Mouse (Mus musculus) forebrain, embryonic 16.5 days (tissue): ENCODE measurements around the gene Pcyt2. TPM values are rescaled to one million over a fixed set of nuclear protein-coding genes. Genes with fewer than 3 reads are reported as not detected.

Source experiments
- ATAC-seq: fragments of 200-750 bp; cut with Nextera tagmentation; 2 replicates; pipeline ENCODE4 v1.8.0; 2017; ENCODE audit warnings: mild to moderate bottlenecking, moderate library complexity
- H3K27ac ChIP-seq: fragments of 300-500 bp; sonication (generic); 2 replicates; pipeline ENCODE4 v1.5.1; 2014; ENCODE audit warnings: low read length, control low read depth
- H3K27me3 ChIP-seq: fragments of 300-500 bp; sonication (generic); replicated peaks from 2 replicates; pipeline ENCODE4 v1.6.1; 2014; ENCODE audit warnings: low read length; ENCODE audit not compliant: control insufficient read depth, insufficient read depth
- H3K36me3 ChIP-seq: fragments of 300-500 bp; sonication (generic); 2 replicates; pipeline ENCODE4 v1.6.1; 2014; ENCODE audit not compliant: control insufficient read depth, insufficient read depth
- H3K4me1 ChIP-seq: fragments of 300-500 bp; sonication (generic); replicated peaks from 2 replicates; pipeline ENCODE4 v1.6.1; 2014; ENCODE audit warnings: low read length; ENCODE audit not compliant: control insufficient read depth, insufficient read depth
- H3K4me2 ChIP-seq: fragments of 300-500 bp; sonication (generic); 2 replicates; pipeline ENCODE4 v1.6.1; 2014; ENCODE audit warnings: mild to moderate bottlenecking, low read length, control low read depth
- H3K4me3 ChIP-seq: fragments of 300-500 bp; sonication (generic); replicated peaks from 2 replicates; pipeline ENCODE4 v1.5.1; 2014; ENCODE audit warnings: mild to moderate bottlenecking, low read length, control low read depth
- H3K9ac ChIP-seq: fragments of 300-500 bp; sonication (generic); replicated peaks from 2 replicates; pipeline ENCODE4 v1.6.1; 2014; ENCODE audit warnings: low read depth, low read length, control low read depth
- H3K9me3 ChIP-seq: fragments of 300-500 bp; sonication (generic); 2 replicates; pipeline ENCODE4 v1.6.1; 2016; ENCODE audit warnings: low read length; ENCODE audit not compliant: control insufficient read depth
- WGBS: fragments of 180-500 bp; shearing (Covaris S2); extraction: QIAGEN DNeasy Blood & Tissue Kit; methylation state at CpG from one replicate; pipeline ENCODE4 v1.1.7; 2014; 5-methylcytosine and 5-hydroxymethylcytosine counted together
- polyA plus RNA-seq: library from polyadenylated mRNA; unstranded; fragments of >200 nt; fragmentation: Nextera tagmentation; extraction: Ambion mirVana; gene quantifications from 2 replicates; pipeline ENCODE4 v1.2.1, GENCODE M21; 2015

Pcyt2 gene
- 175 and 234 TPM in 2 replicates for polyA plus RNA-seq

DNA sequence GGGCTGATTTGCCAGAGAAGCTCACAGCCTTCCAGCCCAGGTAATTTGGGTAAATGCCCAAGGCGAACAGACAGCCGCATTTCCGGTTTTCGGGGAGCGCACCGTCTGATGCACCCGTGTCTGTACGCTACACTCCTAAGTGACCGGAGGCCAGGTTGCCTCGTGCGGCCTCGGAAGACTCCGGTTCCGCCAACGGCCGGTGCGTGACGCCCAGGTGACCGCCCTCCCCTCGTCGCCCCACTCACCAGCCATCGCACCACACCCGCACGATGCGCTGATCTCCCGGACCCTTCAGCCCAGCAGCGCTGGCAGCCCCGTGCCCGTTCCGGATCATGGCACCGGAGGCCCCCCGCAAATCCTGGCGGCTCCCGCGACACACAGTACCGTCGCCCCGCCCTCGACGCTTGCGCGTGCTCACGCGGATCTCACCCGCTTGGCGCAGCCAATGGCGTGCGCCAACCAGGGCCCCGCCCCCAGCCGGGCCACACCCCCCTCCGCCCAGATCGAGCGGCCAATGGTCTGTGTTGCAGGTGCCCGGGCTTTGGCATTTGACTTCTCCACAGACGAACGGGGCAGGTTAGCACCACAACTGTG, at the start of gene Pcyt2:
TSS of gene Pcyt2 (minus strand) at position 418 of the 594 bp plus-strand sequence.
- H3K4me2 ChIP-seq, result peak within 1 kb of the TSS; percentile 62
- peaks cover 17% of the 10 kb centered on the region for H3K4me1 ChIP-seq
- peak; percentile 96 for ATAC-seq
- H3K9ac ChIP-seq, result peak within 1 kb of the TSS; percentile 78
- no peaks in the 10 kb centered on the region for H3K9me3 ChIP-seq
- peak within 1 kb of the TSS; percentile 67 for H3K4me3 ChIP-seq
- no peaks in the 10 kb centered on the region for H3K27me3 ChIP-seq
- peaks cover 22% of the 10 kb centered on the region for H3K36me3 ChIP-seq
- peak within 1 kb of the TSS; percentile 67 for H3K27ac ChIP-seq
- WGBS, result under 1% methylated on average over 56 of the region's 56 CpGs

DNA sequence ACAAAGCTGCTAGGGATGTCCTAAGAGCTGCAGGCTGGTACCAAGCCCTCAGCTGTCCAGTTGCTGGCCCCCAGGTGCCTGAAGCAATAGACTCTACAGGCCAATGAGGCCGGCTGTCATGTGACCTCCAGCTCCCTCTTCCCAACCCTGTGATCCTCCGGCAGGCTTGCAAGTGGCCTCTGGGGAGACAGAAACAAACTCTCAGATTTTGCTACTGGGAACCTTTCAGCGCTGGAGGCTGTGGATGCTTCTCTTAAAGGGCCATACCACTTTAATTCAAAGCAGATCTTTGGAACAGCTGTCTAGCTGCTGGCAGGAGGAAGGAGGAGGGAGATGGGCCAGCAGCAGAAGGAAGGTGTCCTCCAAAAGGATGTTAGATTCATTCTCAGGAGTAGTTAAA, 48.9 kb upstream of the Pcyt2 start:
- Histone ChIP-seq H3K9ac (no peak overlapping the region), H3K27me3 (peaks cover 18% of the 10 kb centered on the region), H3K9me3 (no peaks in the 10 kb centered on the region), H3K4me3 (no peak overlapping the region), H3K4me2 (no peak overlapping the region), H3K36me3 (no peaks in the 10 kb centered on the region), H3K4me1 (no peaks in the 10 kb centered on the region), H3K27ac (no peak overlapping the region)
- no peak for ATAC-seq
- WGBS, result 18% methylated on average over 3 of the region's 3 CpGs

DNA sequence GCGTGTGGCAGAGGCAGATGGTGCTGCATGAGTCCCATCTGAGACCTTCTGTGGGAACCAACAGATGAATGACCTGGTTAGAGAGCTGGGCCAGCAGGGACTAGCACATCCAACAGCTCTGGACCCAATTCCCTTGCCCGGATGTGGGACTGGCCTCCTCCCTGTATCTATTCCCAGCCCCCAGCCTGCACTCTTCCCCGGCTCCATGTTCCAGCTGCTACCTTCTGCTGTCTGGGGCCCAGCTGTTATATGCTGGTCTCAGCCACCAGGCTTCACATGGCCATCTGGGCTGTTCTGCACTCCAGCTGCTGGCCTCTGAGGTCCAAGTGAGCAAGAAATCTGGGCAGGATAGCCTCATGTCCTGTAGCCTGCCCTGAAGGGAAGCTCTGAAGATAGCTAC, 47.7 kb upstream of the Pcyt2 start:
- WGBS, result 87% methylated on average over 3 of the region's 3 CpGs
- no peaks in the 10 kb centered on the region for H3K9me3 ChIP-seq
- H3K4me3 ChIP-seq, result no peak overlapping the region
- ATAC-seq, result no peak
- H3K27ac ChIP-seq, result no peak overlapping the region
- peaks cover 8% of the 10 kb centered on the region for H3K4me1 ChIP-seq
- H3K9ac ChIP-seq, result no peak overlapping the region
- no peaks in the 10 kb centered on the region for H3K36me3 ChIP-seq
- H3K4me2 ChIP-seq, result no peak overlapping the region
- peaks cover 29% of the 10 kb centered on the region for H3K27me3 ChIP-seq

DNA sequence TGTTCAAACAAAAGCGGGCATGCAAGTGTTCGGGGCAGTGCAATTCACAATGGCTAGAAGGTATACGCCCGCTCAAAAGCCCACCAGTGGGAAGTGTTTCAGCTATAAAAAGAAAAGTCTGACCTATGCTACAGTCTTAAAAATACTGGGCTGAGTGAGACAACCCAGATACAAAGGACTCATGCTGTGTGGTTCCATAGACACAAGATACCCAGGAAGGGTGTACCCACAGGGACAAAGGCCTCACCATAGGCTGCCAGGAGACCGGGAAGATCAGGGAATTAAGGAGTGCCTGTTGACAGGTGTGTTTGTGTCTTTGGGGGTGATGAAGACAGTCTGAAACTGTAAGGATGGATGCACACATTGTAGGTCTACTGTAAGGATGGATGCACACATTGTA, 46.0 kb upstream of the Pcyt2 start:
- Histone ChIP-seq H3K9me3 (no peaks in the 10 kb centered on the region), H3K4me2 (no peak overlapping the region), H3K4me1 (peaks cover 17% of the 10 kb centered on the region), H3K27me3 (peaks cover 46% of the 10 kb centered on the region), H3K9ac (no peak overlapping the region), H3K27ac (no peak overlapping the region), H3K36me3 (no peaks in the 10 kb centered on the region), H3K4me3 (no peak overlapping the region)
- ATAC-seq, result no peak
- whole genome bisulfite sequencing, result 61% methylated on average over 5 of the region's 5 CpGs

DNA sequence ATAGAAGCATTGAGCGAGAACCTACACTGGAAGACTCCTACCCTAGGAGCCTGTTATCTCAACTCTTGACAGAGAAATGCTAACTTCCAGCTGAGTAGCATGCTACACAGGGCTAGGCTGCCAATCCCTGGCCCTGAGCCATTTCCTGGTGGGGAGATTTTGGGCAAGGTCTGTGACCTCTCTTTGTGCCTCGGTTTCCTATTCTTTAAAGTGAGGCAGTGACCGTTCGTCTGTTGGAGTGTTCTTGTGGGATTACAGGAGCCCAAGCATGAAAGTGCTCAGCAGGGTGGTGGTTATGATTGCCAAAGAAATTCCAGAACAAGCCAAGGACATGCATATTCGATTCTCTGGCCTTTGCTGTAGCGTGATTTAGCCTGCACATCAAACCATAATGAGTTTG, 45.0 kb upstream of the Pcyt2 start:
- Histone ChIP-seq H3K9me3 (no peaks in the 10 kb centered on the region), H3K27ac (no peak overlapping the region), H3K27me3 (peaks cover 56% of the 10 kb centered on the region), H3K4me3 (no peak overlapping the region), H3K4me2 (no peak overlapping the region), H3K4me1 (peaks cover 17% of the 10 kb centered on the region), H3K9ac (no peak overlapping the region), H3K36me3 (no peaks in the 10 kb centered on the region)
- 36% methylated on average over 6 of the region's 6 CpGs for WGBS
- ATAC-seq, result no peak

DNA sequence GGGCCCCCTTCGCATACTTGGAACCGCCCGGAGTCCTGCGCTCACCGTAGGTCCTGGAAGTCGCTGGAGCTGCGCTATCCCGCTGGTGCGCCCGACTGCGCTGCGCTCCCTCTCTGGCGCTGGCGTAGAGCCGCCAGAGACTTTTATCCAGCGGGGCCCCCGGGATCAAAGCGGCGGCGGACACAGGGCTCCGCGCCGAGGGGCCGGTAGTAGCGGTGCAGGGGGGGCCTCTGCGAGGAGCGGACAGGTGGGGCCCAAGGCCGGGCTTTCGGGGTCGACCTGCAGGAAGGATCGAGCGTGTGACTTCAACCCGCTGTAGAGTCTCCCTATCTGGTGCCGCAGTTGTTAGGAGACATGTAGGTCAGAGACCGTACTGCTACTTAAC, 43.3 kb upstream of the Pcyt2 start, which contains the start of gene Notum:
TSS of gene Notum (minus strand) at position 100 of the 385 bp plus-strand sequence.
- peak within 1 kb of the TSS; percentile 43 for H3K4me3 ChIP-seq
- WGBS, result under 1% methylated on average over 35 of the region's 35 CpGs
- H3K27me3 ChIP-seq, result peaks cover 64% of the 10 kb centered on the region
- H3K4me2 ChIP-seq, result peak within 1 kb of the TSS; percentile 65
- 0 out of 2 replicates have a peak within 1 kb of the TSS, but pooled peaks have one; percentile 32 for H3K9ac ChIP-seq
- H3K27ac ChIP-seq, result no peak within 1 kb of the TSS
- ATAC-seq, result no peak
- peaks cover 17% of the 10 kb centered on the region for H3K4me1 ChIP-seq
- H3K36me3 ChIP-seq, result no peaks in the 10 kb centered on the region
- no peaks in the 10 kb centered on the region for H3K9me3 ChIP-seq

DNA sequence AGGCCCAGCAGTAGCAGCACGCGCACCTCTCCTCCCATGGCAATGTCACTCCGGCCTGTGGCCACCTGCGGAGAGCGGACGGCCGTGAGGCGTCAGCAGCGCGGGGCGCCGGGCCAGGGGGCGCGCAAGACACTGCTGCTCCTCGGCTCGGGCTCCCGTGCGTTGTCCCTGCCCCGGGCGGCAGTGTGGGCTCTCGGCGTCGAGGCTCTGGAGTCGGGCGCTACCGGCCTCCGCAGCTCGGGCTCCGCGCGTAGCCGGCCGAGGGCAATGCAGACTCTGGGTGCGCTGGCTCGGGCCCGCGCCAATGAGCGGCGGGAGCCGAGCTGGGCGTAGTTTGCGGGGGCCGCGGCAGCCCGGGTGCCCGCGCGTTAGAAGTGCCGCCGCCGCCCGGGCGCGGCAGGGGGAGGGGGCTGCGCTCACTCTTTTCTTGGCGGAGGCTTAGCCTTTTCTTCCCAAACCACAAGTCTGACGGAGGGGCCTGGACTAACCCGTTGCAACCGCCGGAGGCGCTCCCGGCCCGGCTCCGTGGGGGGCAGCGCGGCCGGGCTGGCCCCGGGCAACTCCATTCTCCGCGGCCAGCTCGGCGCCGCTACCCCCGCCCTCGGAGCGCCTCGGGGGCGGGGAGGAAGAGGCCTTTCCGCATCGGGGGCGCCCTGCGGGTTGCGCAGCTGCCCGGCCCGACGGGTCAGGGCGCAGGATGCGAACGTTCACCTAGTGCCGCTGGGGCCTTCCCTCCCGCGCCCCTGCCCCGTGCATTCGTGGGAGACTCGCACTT, 42.8 kb upstream of the Pcyt2 start:
- under 1% methylated on average over 89 of the region's 95 CpGs for WGBS
- H3K4me2 ChIP-seq, result peak overlapping the region; percentile 65
- H3K4me3 ChIP-seq, result peak overlapping the region; percentile 43
- peaks cover 64% of the 10 kb centered on the region for H3K27me3 ChIP-seq
- 0 out of 2 replicates have a peak overlapping the region, but pooled peaks have one; percentile 32 for H3K9ac ChIP-seq
- ATAC-seq, result peak; percentile 59
- H3K9me3 ChIP-seq, result no peaks in the 10 kb centered on the region
- peaks cover 17% of the 10 kb centered on the region for H3K4me1 ChIP-seq
- H3K27ac ChIP-seq, result no peak overlapping the region
- no peaks in the 10 kb centered on the region for H3K36me3 ChIP-seq

DNA sequence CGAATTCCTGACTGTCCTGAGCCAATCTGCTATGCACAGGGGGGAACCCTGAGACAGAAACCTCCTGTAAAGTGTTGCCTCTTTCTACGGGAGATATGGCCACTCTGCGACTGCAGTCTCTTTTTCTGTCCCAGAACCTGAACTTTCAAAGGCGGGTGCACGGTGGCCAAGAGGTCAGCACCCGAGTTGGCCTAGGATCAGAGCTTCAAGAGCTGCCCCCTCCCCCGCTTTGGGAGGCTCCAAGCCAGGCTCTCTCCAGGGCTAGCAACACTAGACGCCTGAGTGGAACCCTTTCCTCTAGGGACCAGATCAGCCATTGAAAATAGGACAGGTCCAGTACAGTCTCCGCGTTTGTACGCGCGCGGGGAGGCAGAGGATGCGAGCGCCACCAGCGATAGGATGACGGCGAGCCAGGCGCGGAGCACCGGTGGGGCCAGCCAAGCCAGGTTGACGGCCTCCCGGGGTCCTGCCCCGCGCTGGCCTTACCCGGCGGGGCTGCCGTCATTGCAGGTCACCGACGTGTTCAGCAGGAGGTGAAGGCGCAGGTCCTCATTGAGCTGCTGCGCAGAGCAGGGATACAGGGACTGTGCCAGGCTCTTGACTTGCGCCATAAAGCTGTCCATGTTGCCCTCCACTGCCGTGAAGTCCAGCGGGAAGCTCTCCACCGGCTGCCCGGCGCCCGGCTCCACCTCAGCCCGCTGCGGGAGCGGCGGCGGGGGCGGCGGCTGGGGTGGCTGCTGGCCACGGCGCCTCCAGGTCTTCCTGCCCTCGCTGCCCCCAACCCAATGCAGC, 42.0 kb upstream of the Pcyt2 start:
- Histone ChIP-seq H3K27me3 (peaks cover 64% of the 10 kb centered on the region), H3K4me1 (peaks cover 17% of the 10 kb centered on the region), H3K36me3 (no peaks in the 10 kb centered on the region), H3K27ac (no peak overlapping the region), H3K9ac (0 out of 2 replicates have a peak overlapping the region, but pooled peaks have one; percentile 32), H3K9me3 (no peaks in the 10 kb centered on the region), H3K4me2 (peak overlapping the region; percentile 65), H3K4me3 (peak overlapping the region; percentile 43)
- 2% methylated on average over 50 of the region's 50 CpGs for WGBS
- no peak for ATAC-seq

DNA sequence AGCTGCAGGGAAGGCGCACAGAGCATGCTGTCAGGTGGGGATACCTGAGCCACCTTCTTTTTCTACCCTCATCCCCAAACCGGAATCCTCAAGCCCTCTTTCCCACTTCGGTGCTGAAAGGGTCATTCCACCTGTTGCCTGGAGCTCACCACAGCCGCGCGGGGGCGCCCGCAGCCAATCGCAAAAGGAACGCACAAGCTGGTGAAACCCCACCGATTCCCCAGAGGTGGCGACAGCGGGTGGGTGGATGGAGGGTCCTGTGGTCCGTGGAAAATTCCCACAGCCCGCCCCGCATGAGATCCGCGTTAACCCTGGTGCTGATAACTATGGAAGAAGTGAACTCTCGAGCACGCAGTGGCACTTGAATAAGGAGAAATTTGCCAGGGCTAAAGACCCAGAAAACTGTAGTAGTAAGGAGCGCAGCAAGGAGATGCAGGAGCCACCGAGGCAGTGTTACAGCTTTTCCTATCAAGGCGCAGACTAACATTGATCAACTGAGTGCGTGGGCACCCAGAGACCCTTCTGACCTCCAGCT, 41.2 kb upstream of the Pcyt2 start:
- no peak overlapping the region for H3K27ac ChIP-seq
- H3K36me3 ChIP-seq, result no peaks in the 10 kb centered on the region
- WGBS, result 3% methylated on average over 24 of the region's 24 CpGs
- ATAC-seq, result no peak
- peaks cover 17% of the 10 kb centered on the region for H3K4me1 ChIP-seq
- H3K9me3 ChIP-seq, result no peaks in the 10 kb centered on the region
- no peak overlapping the region for H3K9ac ChIP-seq
- H3K27me3 ChIP-seq, result peaks cover 61% of the 10 kb centered on the region
- H3K4me3 ChIP-seq, result no peak overlapping the region
- H3K4me2 ChIP-seq, result no peak overlapping the region
